Mouse (Mus musculus) G1E (cell line): ENCODE measurements around the gene Papss2. TPM values are rescaled to one million over a fixed set of nuclear protein-coding genes. Genes with fewer than 3 reads are reported as not detected.
"Not testable (repeated sequence)": the region's sequence is repeated elsewhere in the genome, so short reads cannot be mapped to it uniquely, and the experiment has no call there.

ENCODE experiments used
- ATAC-seq: 2 replicates; pipeline ENCODE4 v1.8.0; 2016; ENCODE audit warnings: mild to moderate bottlenecking; ENCODE audit not compliant: insufficient number of reproducible peaks, poor library complexity, low FRiP score, severe bottlenecking; ENCODE audit errors: extremely low read depth
- DNase-seq: peaks from one replicate; pipeline ENCODE4 v3.0.0; 2012; ENCODE audit warnings: low spot score
- H3K27me3 ChIP-seq: 2 replicates; pipeline ENCODE4 v1.6.1; 2012; ENCODE audit warnings: mild to moderate bottlenecking, low read length, inconsistent platforms; ENCODE audit not compliant: insufficient read depth
- H3K36me3 ChIP-seq: replicated peaks from 2 replicates; pipeline ENCODE3; 2012; ENCODE audit warnings: mild to moderate bottlenecking, inconsistent platforms
- H3K4me1 ChIP-seq: 2 replicates; pipeline ENCODE4 v1.6.1; 2012; ENCODE audit warnings: low read depth, low read length, inconsistent platforms, mixed read lengths; ENCODE audit not compliant: insufficient read depth
- H3K4me3 ChIP-seq: 2 replicates; pipeline ENCODE4 v1.5.1; 2012; ENCODE audit warnings: low read depth, mild to moderate bottlenecking, inconsistent platforms, low read length, moderate library complexity, mixed read lengths
- H3K9me3 ChIP-seq: replicated peaks from 2 replicates; pipeline ENCODE4 v1.6.1; 2012; ENCODE audit warnings: inconsistent platforms
- CTCF ChIP-seq: IDR thresholded peaks from 2 replicates; pipeline ENCODE4 v1.5.1; 2012; ENCODE audit warnings: low read depth, low read length, inconsistent platforms, mixed read lengths
- GATA1 ChIP-seq: IDR thresholded peaks from 2 replicates; pipeline ENCODE4 v1.6.1; 2012; ENCODE audit warnings: borderline replicate concordance, low read length, inconsistent platforms, mixed read lengths
- GATA2 ChIP-seq: IDR thresholded peaks from 2 replicates; pipeline ENCODE4 v1.6.1; 2012; ENCODE audit warnings: low read depth, low read length, inconsistent platforms, borderline replicate concordance
- POLR2AphosphoS5 ChIP-seq: IDR thresholded peaks from 2 replicates; pipeline ENCODE4 v1.6.1; 2012; ENCODE audit warnings: low read depth, low read length, inconsistent platforms; ENCODE audit not compliant: insufficient replicate concordance
- TAL1 ChIP-seq: conservative IDR thresholded peaks from 2 replicates; pipeline ENCODE4 v1.6.1; 2012; ENCODE audit warnings: low read depth, low read length, inconsistent platforms, mixed read lengths
- polyA plus RNA-seq: library from polyadenylated mRNA; stranded (reverse); fragments of >175 nt; gene quantifications from 2 replicates; pipeline ENCODE4 v1.2.3, GENCODE M21; 2012
- total RNA-seq, 2 experiments: library from RNA; stranded (forward) in 1 of 2; stranded (reverse) in 1 of 2; fragments of 200-1000 nt in 1 of 2; fragments of >200 nt in 1 of 2; fragmentation: Nextera tagmentation in 1 of 2; gene quantifications; 2 replicates each; pipeline ENCODE4 v1.2.3; 2014 to 2017

Papss2 gene
- total and polyA plus RNA-seq, 3 experiments: 7.0 to 164 (median 66.2) TPM

- TF ChIP-seq CTCF: no peak
- Histone ChIP-seq H3K4me1 (peaks cover 11% of the 10 kb centered on the region), H3K36me3 (peaks cover 72% of the 10 kb centered on the region), H3K9me3 (no peaks in the 10 kb centered on the region), H3K27me3 (no peaks in the 10 kb centered on the region), H3K4me3 (no peak overlapping the region; the same call in 1 of the 2 replicates)
- ATAC-seq: no peak
- no peak for DNase-seq
These were observed 85.3 kb downstream of the Papss2 start for GRCm38 (mm10) chr19:32680894-32681293.

- H3K36me3 ChIP-seq: peaks cover 70% of the 10 kb centered on the region
- H3K4me1 ChIP-seq: peaks cover 27% of the 10 kb centered on the region
- TF ChIP-seq POLR2AphosphoS5: no peak
- TF ChIP-seq TAL1: no peak
- TF ChIP-seq GATA1: no peak
- TF ChIP-seq GATA2: no peak
- no peak for TF ChIP-seq CTCF
- no peak overlapping the region for H3K4me3 ChIP-seq
- DNase-seq (no peak), ATAC-seq (no peak)
- no peaks in the 10 kb centered on the region for H3K27me3 ChIP-seq
- no peaks in the 10 kb centered on the region for H3K9me3 ChIP-seq
These were observed 87.5 kb downstream of the Papss2 start for GRCm38 (mm10) chr19:32683081-32683480.

GRCm38 (mm10) chr19:32687721-32688120 lies 92.1 kb downstream of the Papss2 start:
- H3K27me3 ChIP-seq: no peaks in the 10 kb centered on the region
- ATAC-seq: no peak
- DNase-seq: no peak
- H3K36me3 ChIP-seq: peaks cover 57% of the 10 kb centered on the region
- H3K4me3 ChIP-seq: no peak overlapping the region
- H3K9me3 ChIP-seq: no peaks in the 10 kb centered on the region
- TF ChIP-seq POLR2AphosphoS5 (no peak), GATA2 (no peak), CTCF (no peak), TAL1 (no peak), GATA1 (no peak)
- H3K4me1 ChIP-seq: peaks cover 25% of the 10 kb centered on the region

- DNase-seq, H3K4me3 ChIP-seq, H3K9me3 ChIP-seq, H3K27me3 ChIP-seq, ATAC-seq: not testable (repeated sequence)
- H3K36me3 ChIP-seq: peaks cover 57% of the 10 kb centered on the region
- H3K4me1 ChIP-seq: peaks cover 25% of the 10 kb centered on the region
These were observed 92.6 kb downstream of the Papss2 start for GRCm38 (mm10) chr19:32688227-32688626.

GRCm38 (mm10) chr19:32689724-32690123 lies 94.1 kb downstream of the Papss2 start:
- DNase-seq (no peak), ATAC-seq (no peak)
- no peaks in the 10 kb centered on the region for H3K27me3 ChIP-seq
- H3K4me1 ChIP-seq: peaks cover 25% of the 10 kb centered on the region
- no peak for TF ChIP-seq CTCF
- TF ChIP-seq TAL1: no peak
- TF ChIP-seq POLR2AphosphoS5: no peak
- no peak for TF ChIP-seq GATA2
- TF ChIP-seq GATA1: no peak
- no peaks in the 10 kb centered on the region for H3K9me3 ChIP-seq
- H3K36me3 ChIP-seq: peaks cover 62% of the 10 kb centered on the region
- H3K4me3 ChIP-seq: no peak overlapping the region

GRCm38 (mm10) chr19:32696674-32697073 lies 101.1 kb downstream of the Papss2 start:
- Histone ChIP-seq H3K9me3 (no peaks in the 10 kb centered on the region), H3K4me3 (no peak overlapping the region), H3K27me3 (no peaks in the 10 kb centered on the region), H3K36me3 (peaks cover 89% of the 10 kb centered on the region), H3K4me1 (no peaks in the 10 kb centered on the region)
- no peak for DNase-seq
- TF ChIP-seq GATA1: no peak
- no peak for TF ChIP-seq POLR2AphosphoS5
- no peak for TF ChIP-seq CTCF
- TF ChIP-seq TAL1: no peak
- TF ChIP-seq GATA2: no peak
- ATAC-seq: no peak

- no peak for ATAC-seq
- DNase-seq: no peak
- Histone ChIP-seq H3K9me3 (no peaks in the 10 kb centered on the region), H3K27me3 (no peaks in the 10 kb centered on the region), H3K4me1 (peaks cover 5% of the 10 kb centered on the region; the same call in 1 of the 2 replicates), H3K36me3 (peaks cover 87% of the 10 kb centered on the region), H3K4me3 (no peak overlapping the region)
- TF ChIP-seq GATA1 (no peak), CTCF (no peak), POLR2AphosphoS5 (no peak), GATA2 (no peak), TAL1 (no peak)
These were observed 106.6 kb downstream of the Papss2 start for GRCm38 (mm10) chr19:32702191-32702590.
